Mouse (Mus musculus): ENCODE results near the gene Arhgap5. TPM values are rescaled to one million over a fixed set of nuclear protein-coding genes. Genes with fewer than 3 reads are reported as not detected.
A peak's percentile ranks its signal among the peaks of the same experiment; 100 is the strongest.
"Not testable (repeated sequence)": the region's sequence is repeated elsewhere in the genome, so short reads cannot be mapped to it uniquely, and the experiment has no call there.

Gene Arhgap5
- polyA plus RNA-seq, 1 experiment from 2014 or later, result 10.6 TPM

DNA sequence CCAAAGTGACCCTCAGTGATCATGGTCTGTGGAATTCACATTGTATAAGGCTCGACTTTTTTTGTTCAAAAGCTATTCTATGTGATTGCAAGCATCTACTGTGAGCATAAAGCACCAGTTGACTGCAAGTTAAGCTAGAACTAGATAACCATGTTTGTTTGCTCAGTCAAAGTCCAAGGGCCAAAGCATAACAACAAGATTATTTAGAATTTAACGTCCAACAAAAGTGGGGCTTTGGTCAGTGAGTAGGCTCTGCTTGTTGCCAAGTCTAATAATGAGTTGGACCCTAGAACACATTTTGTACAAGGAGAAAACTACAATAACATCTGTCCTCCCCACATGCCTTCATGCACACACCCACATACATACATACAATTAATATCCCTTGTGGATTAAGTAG, 69.6 kb downstream of the Arhgap5 start:
- ATAC-seq (ENCODE audit: low read depth), result peak; percentile 37; the same call in 1 of the 2 replicates
- Histone ChIP-seq H3K36me3 (ENCODE audit: control insufficient read depth, insufficient read depth) (no peaks in the 10 kb centered on the region), H3K4me3 (ENCODE audit: low read depth, low read length) (no peak overlapping the region), H3K27me3 (ENCODE audit: control insufficient read depth, insufficient read depth, low read depth, low read length) (no peaks in the 10 kb centered on the region), H3K4me1 (ENCODE audit: control insufficient read depth, low read depth, low read length) (no peaks in the 10 kb centered on the region), H3K27ac (ENCODE audit: low read length) (no peak overlapping the region), H3K9me3 (replicated peaks; ENCODE audit: control insufficient read depth, low read length) (no peaks in the 10 kb centered on the region), H3K9ac (ENCODE audit: low read depth, low read length) (no peak overlapping the region), H3K4me2 (ENCODE audit: low read depth, low read length) (no peak overlapping the region)
- WGBS (ENCODE audit: insufficient replicate concordance), result 60% methylated on average over 2 of the region's 2 CpGs

DNA sequence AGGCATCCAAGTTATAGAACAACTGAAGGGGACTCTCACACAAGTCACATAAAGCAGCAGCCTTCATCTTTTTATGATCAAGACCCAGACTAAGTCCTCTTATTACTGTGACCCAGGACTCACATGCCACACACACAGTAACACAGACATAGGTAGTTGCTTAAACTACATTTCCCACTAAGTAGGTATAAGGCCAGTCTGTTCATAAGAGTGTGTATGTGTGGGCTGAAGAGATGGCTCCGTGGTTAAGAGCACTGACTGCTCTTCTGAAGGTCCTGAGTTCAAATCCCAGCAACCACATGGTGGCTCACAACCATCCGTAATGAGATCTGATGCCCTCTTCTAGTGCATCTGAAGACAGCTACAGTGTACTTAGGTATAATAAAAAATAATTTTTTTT, 82.7 kb downstream of the Arhgap5 start:
- not testable (repeated sequence) for H3K36me3 ChIP-seq (ENCODE audit: control insufficient read depth, insufficient read depth); H3K27me3 ChIP-seq (ENCODE audit: control insufficient read depth, insufficient read depth, low read depth, low read length); H3K9ac ChIP-seq (ENCODE audit: low read depth, low read length); H3K4me2 ChIP-seq (ENCODE audit: low read depth, low read length); H3K4me3 ChIP-seq (ENCODE audit: low read depth, low read length); H3K27ac ChIP-seq (ENCODE audit: low read length); H3K9me3 ChIP-seq (replicated peaks; ENCODE audit: control insufficient read depth, low read length); H3K4me1 ChIP-seq (ENCODE audit: control insufficient read depth, low read depth, low read length); ATAC-seq (ENCODE audit: low read depth)
- WGBS (ENCODE audit: insufficient replicate concordance), result 53% methylated on average over 2 of the region's 2 CpGs

DNA sequence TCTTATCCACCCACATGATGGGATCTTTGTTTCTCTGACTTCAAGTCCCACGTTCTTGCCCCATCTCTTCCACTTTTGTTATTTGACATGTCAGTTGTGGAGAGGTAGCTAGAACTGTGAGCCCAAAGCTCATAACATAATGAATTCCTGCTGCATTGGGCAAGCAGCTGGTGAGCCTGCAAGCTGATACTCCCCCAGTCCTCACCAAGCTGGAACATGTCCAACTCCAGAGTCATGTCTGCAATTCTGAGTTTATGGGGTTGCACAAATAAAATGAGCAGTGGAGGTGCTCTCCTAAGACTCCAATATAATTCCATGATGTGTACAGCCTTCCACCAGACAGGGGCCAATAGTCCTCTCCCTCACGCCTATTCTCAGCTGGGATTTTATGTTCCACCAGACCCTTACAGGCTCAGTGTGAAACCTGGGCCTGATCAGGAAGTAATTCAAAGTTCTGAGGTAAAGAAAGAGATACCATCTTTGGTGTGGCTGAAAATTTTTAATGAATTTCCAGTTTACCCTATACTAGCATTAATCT, 83.8 kb downstream of the Arhgap5 start:
- Histone ChIP-seq H3K9me3 (replicated peaks; ENCODE audit: control insufficient read depth, low read length) (no peaks in the 10 kb centered on the region), H3K4me3 (ENCODE audit: low read depth, low read length) (no peak overlapping the region), H3K4me2 (ENCODE audit: low read depth, low read length) (no peak overlapping the region), H3K27ac (ENCODE audit: low read length) (no peak overlapping the region), H3K9ac (ENCODE audit: low read depth, low read length) (no peak overlapping the region), H3K4me1 (ENCODE audit: control insufficient read depth, low read depth, low read length) (no peaks in the 10 kb centered on the region), H3K36me3 (ENCODE audit: control insufficient read depth, insufficient read depth) (no peaks in the 10 kb centered on the region), H3K27me3 (ENCODE audit: control insufficient read depth, insufficient read depth, low read depth, low read length) (no peaks in the 10 kb centered on the region)
- WGBS (ENCODE audit: insufficient replicate concordance), result 45% methylated on average over 2 of the region's 2 CpGs
- no peak for ATAC-seq (ENCODE audit: low read depth)

DNA sequence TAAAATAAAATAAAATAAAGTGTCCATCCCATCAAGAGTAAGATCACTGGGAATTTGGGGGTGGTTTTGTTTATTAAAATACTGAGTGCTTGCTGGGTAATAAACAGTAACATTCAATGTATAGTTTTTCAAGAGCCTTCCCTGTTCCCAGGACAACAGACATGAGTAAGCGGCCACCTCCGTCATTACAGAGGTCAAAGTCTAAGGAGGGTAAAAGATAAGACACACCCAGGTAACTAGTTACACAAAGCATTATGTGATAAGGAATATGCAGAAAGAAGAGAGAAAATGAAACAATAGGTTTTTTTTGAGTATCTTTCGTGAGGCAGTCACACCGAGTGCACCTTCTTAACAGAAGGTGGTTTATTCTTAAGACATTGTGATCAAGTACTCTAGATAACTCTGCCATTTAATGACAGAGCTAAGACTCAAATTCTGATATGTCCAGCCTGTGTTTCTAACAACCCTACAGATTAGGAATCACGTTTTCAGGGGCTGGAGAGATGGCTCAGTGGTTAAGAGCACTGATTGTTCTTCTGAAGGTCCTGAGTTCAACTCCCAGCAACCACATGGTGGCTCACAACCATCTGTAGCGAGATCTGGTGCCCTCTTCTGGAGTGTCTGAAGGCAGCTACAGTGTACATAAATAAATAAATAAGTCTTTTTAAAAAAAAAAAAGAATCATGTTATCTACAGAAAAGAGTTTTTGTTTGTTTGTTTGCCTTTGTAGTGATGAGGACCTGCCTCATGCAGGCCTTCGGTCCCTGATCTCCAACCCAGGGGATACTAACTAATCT, 91.8 kb downstream of the Arhgap5 start:
- Histone ChIP-seq H3K27ac (ENCODE audit: low read length) (no peak overlapping the region), H3K9me3 (replicated peaks; ENCODE audit: control insufficient read depth, low read length) (no peaks in the 10 kb centered on the region)
- WGBS (ENCODE audit: insufficient replicate concordance), result 50% methylated on average over 7 of the region's 7 CpGs

DNA sequence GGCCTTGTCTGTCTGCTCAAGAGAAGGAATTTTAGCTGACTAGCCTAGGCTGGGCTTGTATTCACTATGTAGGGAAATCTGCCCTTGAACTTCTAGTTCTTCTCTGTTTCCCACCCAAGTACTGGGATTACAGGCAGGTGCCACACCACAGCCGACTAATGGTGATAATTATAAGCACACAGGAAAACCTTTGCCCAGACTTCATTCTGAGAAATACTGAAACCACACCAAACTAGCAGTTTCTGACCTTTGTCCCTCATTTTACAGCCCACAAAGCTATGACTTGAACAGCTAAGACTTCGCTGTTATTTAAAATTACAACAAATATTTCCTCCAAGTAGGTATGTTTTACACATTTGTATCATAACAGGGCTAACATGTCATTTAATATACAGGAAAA, 98.7 kb downstream of the Arhgap5 start:
- 25% methylated on average over 2 of the region's 2 CpGs for WGBS (ENCODE audit: insufficient replicate concordance)
- H3K27me3 ChIP-seq (ENCODE audit: control insufficient read depth, insufficient read depth, low read depth, low read length), result no peaks in the 10 kb centered on the region
- H3K9me3 ChIP-seq (replicated peaks; ENCODE audit: control insufficient read depth, low read length), result no peaks in the 10 kb centered on the region
- H3K4me3 ChIP-seq (ENCODE audit: low read depth, low read length), result peak overlapping the region; percentile 82
- H3K9ac ChIP-seq (ENCODE audit: low read depth, low read length), result no peak overlapping the region; the same call in 1 of the 2 replicates
- no peak overlapping the region for H3K27ac ChIP-seq (ENCODE audit: low read length)
- peaks cover 8% of the 10 kb centered on the region for H3K4me1 ChIP-seq (ENCODE audit: control insufficient read depth, low read depth, low read length)
- peak overlapping the region; percentile 85 for H3K4me2 ChIP-seq (ENCODE audit: low read depth, low read length)
- ATAC-seq (ENCODE audit: low read depth), result no peak
- H3K36me3 ChIP-seq (ENCODE audit: control insufficient read depth, insufficient read depth), result no peaks in the 10 kb centered on the region

More for the DNA sequence above, 91.8 kb downstream of the Arhgap5 start:
- ATAC-seq (ENCODE audit: low read depth), result no peak
- no peak overlapping the region for H3K4me2 ChIP-seq (ENCODE audit: low read depth, low read length)
- H3K9ac ChIP-seq (ENCODE audit: low read depth, low read length), result no peak overlapping the region
- no peaks in the 10 kb centered on the region for H3K4me1 ChIP-seq (ENCODE audit: control insufficient read depth, low read depth, low read length)
- no peaks in the 10 kb centered on the region for H3K36me3 ChIP-seq (ENCODE audit: control insufficient read depth, insufficient read depth)
- H3K4me3 ChIP-seq (ENCODE audit: low read depth, low read length), result no peak overlapping the region
- no peaks in the 10 kb centered on the region for H3K27me3 ChIP-seq (ENCODE audit: control insufficient read depth, insufficient read depth, low read depth, low read length)

DNA sequence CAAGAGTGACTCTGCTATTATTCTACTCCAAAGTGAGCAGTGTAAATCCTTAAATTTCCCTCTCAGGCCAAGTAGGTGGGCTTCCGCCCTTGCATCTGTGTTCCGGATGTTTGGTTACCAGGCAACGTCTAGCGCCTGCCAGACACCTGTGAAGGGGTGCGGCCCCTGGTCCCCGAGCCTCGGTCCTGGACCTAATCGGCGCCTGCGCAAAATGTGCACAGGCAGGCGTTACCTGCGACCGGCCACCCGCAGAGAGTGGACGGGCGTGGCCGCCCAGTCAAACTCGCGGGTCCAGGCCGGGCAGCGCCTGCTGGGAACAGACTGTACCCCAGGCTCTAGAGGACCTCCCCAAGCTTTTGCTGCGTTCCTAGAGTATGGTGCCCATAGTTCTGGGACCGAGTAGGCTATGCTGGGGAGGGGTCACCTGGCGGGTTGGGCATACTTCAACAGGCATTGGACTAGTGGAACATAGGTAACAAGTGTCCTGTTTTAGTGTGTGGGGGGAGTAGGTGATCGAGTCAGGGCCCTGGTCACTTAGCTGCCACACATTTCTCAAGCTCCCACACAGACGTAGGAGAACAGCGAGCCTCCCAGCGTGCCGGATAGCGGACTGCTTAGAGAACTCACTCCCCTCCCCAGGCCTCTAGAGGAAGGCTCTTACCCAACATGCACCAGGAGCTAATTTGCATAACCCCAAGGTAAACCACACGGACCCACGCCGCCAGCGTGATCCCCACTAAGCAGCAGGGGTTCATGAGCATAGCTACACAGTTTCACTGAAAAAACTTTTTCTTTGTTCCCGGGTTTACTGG, 99.3 kb downstream of the Arhgap5 start:
- H3K4me3 ChIP-seq (ENCODE audit: low read depth, low read length), result peak overlapping the region; percentile 82
- H3K4me1 ChIP-seq (ENCODE audit: control insufficient read depth, low read depth, low read length), result peaks cover 8% of the 10 kb centered on the region
- H3K36me3 ChIP-seq (ENCODE audit: control insufficient read depth, insufficient read depth), result no peaks in the 10 kb centered on the region
- H3K4me2 ChIP-seq (ENCODE audit: low read depth, low read length), result peak overlapping the region; percentile 85
- H3K9ac ChIP-seq (ENCODE audit: low read depth, low read length), result peak overlapping the region; percentile 69
- H3K9me3 ChIP-seq (replicated peaks; ENCODE audit: control insufficient read depth, low read length), result no peaks in the 10 kb centered on the region
- no peaks in the 10 kb centered on the region for H3K27me3 ChIP-seq (ENCODE audit: control insufficient read depth, insufficient read depth, low read depth, low read length)
- WGBS (ENCODE audit: insufficient replicate concordance), result under 1% methylated on average over 35 of the region's 35 CpGs
- peak overlapping the region; percentile 86 for H3K27ac ChIP-seq (ENCODE audit: low read length)
- peak; percentile 79 for ATAC-seq (ENCODE audit: low read depth)

DNA sequence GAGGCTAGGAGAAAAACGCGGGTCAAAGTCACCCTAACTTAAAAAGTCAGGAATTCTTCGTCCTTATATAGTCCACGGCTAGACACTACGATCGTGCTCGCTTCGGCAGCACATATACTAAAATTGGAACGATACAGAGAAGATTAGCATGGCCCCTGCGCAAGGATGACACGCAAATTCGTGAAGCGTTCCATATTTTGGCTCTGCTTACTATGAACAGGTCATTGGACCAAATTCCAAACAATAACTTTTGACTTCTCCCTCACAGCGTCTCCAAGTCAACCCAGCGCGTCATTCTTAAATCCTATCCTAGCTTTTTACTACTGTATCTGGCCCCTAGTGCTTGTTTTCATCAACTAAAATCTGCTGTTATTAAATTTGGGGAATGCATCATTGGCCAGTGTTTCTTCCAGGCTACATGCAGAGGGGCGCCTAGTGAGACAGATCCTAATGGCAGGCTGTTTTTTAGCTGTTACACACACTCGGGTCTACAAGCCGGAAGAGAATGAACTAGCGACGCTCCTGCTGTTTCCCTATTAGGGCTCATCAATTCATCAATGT, 100.0 kb downstream of the Arhgap5 start:
- H3K27ac ChIP-seq (ENCODE audit: low read length), result peak overlapping the region; percentile 86
- H3K36me3 ChIP-seq (ENCODE audit: control insufficient read depth, insufficient read depth), result no peaks in the 10 kb centered on the region
- peak overlapping the region; percentile 82 for H3K4me3 ChIP-seq (ENCODE audit: low read depth, low read length)
- ATAC-seq (ENCODE audit: low read depth), result peak; percentile 74
- H3K9me3 ChIP-seq (replicated peaks; ENCODE audit: control insufficient read depth, low read length), result no peaks in the 10 kb centered on the region
- H3K4me2 ChIP-seq (ENCODE audit: low read depth, low read length), result peak overlapping the region; percentile 85
- no peaks in the 10 kb centered on the region for H3K27me3 ChIP-seq (ENCODE audit: control insufficient read depth, insufficient read depth, low read depth, low read length)
- peaks cover 8% of the 10 kb centered on the region for H3K4me1 ChIP-seq (ENCODE audit: control insufficient read depth, low read depth, low read length)
- under 1% methylated on average over 21 of the region's 21 CpGs for WGBS (ENCODE audit: insufficient replicate concordance)
- H3K9ac ChIP-seq (ENCODE audit: low read depth, low read length), result peak overlapping the region; percentile 69

DNA sequence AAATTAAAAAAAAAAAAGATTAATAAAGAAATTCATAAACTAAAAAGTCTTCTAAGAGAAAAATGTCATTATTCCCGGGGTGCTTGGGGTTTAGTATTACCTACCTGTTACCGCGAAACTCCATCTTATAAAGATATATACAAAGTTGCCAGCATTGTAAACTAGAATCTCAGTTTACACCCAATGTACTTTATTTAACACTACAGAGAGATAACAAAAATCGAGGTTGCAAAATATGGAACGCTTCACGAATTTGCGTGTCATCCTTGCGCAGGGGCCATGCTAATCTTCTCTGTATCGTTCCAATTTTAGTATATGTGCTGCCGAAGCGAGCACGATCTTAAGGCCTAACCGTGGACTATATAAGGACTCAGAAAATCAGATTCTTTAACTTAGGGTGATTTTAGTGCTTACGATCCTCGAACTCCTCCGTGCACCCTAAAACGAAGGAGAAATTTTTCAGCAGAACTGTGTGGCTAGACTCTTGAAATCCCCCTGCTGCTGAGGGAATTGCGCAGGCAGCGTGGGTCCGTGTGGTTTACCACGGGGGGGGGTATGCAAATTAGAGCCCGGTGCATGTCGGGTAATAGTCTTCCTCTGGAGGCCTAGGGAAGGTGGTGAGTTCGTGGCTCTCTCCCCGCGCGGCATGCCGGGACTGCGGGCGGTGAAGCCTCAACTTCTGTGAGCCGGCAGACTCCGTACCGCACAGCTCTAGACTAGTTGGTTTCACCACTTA, 100.7 kb downstream of the Arhgap5 start:
- H3K4me1 ChIP-seq (ENCODE audit: control insufficient read depth, low read depth, low read length), result peaks cover 8% of the 10 kb centered on the region
- H3K9ac ChIP-seq (ENCODE audit: low read depth, low read length), result peak overlapping the region; percentile 71
- peak; percentile 82 for ATAC-seq (ENCODE audit: low read depth)
- H3K9me3 ChIP-seq (replicated peaks; ENCODE audit: control insufficient read depth, low read length), result no peaks in the 10 kb centered on the region
- under 1% methylated on average over 33 of the region's 33 CpGs for WGBS (ENCODE audit: insufficient replicate concordance)
- H3K27me3 ChIP-seq (ENCODE audit: control insufficient read depth, insufficient read depth, low read depth, low read length), result no peaks in the 10 kb centered on the region
- H3K4me3 ChIP-seq (ENCODE audit: low read depth, low read length), result peak overlapping the region; percentile 82
- peak overlapping the region; percentile 86 for H3K27ac ChIP-seq (ENCODE audit: low read length)
- H3K4me2 ChIP-seq (ENCODE audit: low read depth, low read length), result peak overlapping the region; percentile 85
- no peaks in the 10 kb centered on the region for H3K36me3 ChIP-seq (ENCODE audit: control insufficient read depth, insufficient read depth)
